8 mouse cellular contexts compared by ENCODE assay signal in the genomic region with DNA sequence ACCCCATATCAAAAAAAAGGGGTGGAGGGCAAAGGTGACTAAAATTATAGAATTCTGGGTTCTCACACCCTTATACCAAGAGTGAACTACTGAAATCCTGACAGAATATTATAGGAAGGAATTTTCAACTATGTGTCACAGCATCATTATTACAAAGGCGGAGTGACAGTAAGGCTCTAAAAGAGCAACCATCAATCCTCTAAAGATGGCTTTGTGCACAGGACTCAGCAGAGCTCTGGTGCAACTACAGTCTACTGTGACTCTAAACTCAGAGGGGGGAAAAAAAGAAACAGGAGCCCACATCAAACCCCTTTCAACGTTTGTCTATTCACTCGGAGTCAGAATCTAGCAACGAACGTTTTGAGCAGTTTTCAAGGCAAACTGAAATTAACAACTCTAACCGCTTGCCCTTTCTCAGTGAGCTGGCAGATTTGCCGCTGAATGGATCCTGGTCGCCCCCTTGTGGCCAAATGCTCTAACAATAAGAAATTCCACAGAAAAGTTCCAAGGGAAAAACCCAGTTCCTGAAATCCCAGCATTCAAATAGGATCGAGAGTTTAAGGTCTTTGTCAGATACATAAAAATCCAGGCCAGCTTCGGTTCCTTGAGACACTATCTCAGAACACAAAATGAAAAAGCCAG. TPM values are rescaled to one million over a fixed set of nuclear protein-coding genes. Genes with fewer than 3 reads are reported as not detected.
DNase-seq lines count a peak whose midpoint lies in the region; ATAC-seq lines count a peak whose summit lies in the region.

No protein-coding gene starts in this region.

- no peak overlapping the region for H3K27ac ChIP-seq in kidney, embryonic 14.5 days (ENCODE audit: low read depth, low read length)
- H3K27ac ChIP-seq in limb, embryonic 13.5 days, result no peak overlapping the region
- no peak overlapping the region for H3K27ac ChIP-seq in midbrain, embryonic 16.5 days (ENCODE audit: low read length)
- H3K27ac ChIP-seq in stomach, embryonic 16.5 days (ENCODE audit: low read length), result no peak overlapping the region

- WGBS in kidney, embryonic 14.5 days, result 15% methylated on average over 10 of the region's 10 CpGs
- 15% methylated on average over 10 of the region's 10 CpGs for WGBS in limb, embryonic 13.5 days
- 11% methylated on average over 10 of the region's 10 CpGs for whole genome bisulfite sequencing in midbrain, embryonic 16.5 days
- WGBS in stomach, embryonic 16.5 days, result 13% methylated on average over 10 of the region's 10 CpGs

- H3K4me3 ChIP-seq in kidney, embryonic 14.5 days (ENCODE audit: low read length), result no peak overlapping the region
- no peak overlapping the region for H3K4me3 ChIP-seq in limb, embryonic 13.5 days
- no peak overlapping the region; the same call in 1 of the 2 replicates for H3K4me3 ChIP-seq in midbrain, embryonic 16.5 days (ENCODE audit: low read depth, low read length)
- 0 out of 2 replicates have a peak overlapping the region, but pooled peaks have one; percentile 11 for H3K4me3 ChIP-seq in stomach, embryonic 16.5 days (replicated peaks; ENCODE audit: low read length)

- no peak for ATAC-seq in kidney, embryonic 14.5 days (ENCODE audit: low FRiP score, low TSS enrichment)
- ATAC-seq in limb, embryonic 13.5 days (ENCODE audit: low FRiP score, low read depth), result no peak
- no peak for ATAC-seq in midbrain, embryonic 16.5 days
- ATAC-seq in stomach, embryonic 16.5 days (ENCODE audit: insufficient read depth, low FRiP score), result no peak

- no peaks in the 10 kb centered on the region for H3K4me1 ChIP-seq in kidney, embryonic 14.5 days (ENCODE audit: control insufficient read depth, insufficient read depth, low read length)
- peaks cover 6% of the 10 kb centered on the region; the same call in 1 of the 2 replicates for H3K4me1 ChIP-seq in limb, embryonic 13.5 days
- H3K4me1 ChIP-seq in midbrain, embryonic 16.5 days (ENCODE audit: control insufficient read depth, insufficient read depth, low read length), result no peaks in the 10 kb centered on the region
- H3K4me1 ChIP-seq in stomach, embryonic 16.5 days (ENCODE audit: control insufficient read depth, insufficient read depth, low read length), result no peaks in the 10 kb centered on the region

- H3K27me3 ChIP-seq in kidney, embryonic 14.5 days (ENCODE audit: control insufficient read depth, insufficient read depth, low read length), result no peaks in the 10 kb centered on the region
- H3K27me3 ChIP-seq in limb, embryonic 13.5 days, result peaks cover 16% of the 10 kb centered on the region; the same call in 1 of the 2 replicates
- no peaks in the 10 kb centered on the region for H3K27me3 ChIP-seq in midbrain, embryonic 16.5 days (ENCODE audit: control insufficient read depth, insufficient read depth, low read depth, low read length)
- no peaks in the 10 kb centered on the region for H3K27me3 ChIP-seq in stomach, embryonic 16.5 days (ENCODE audit: control insufficient read depth, insufficient read depth, low read length)

- no peaks in the 10 kb centered on the region for H3K36me3 ChIP-seq in kidney, embryonic 14.5 days (ENCODE audit: control insufficient read depth, insufficient read depth, low read length)
- no peaks in the 10 kb centered on the region for H3K36me3 ChIP-seq in limb, embryonic 13.5 days
- no peaks in the 10 kb centered on the region for H3K36me3 ChIP-seq in midbrain, embryonic 16.5 days (ENCODE audit: control insufficient read depth, insufficient read depth, low read length)
- H3K36me3 ChIP-seq in stomach, embryonic 16.5 days (ENCODE audit: control insufficient read depth, insufficient read depth, low read length), result no peaks in the 10 kb centered on the region

- H3K9me3 ChIP-seq in kidney, embryonic 14.5 days (ENCODE audit: control insufficient read depth, low read length), result no peaks in the 10 kb centered on the region
- no peaks in the 10 kb centered on the region for H3K9me3 ChIP-seq in limb, embryonic 13.5 days
- H3K9me3 ChIP-seq in midbrain, embryonic 16.5 days (replicated peaks; ENCODE audit: control insufficient read depth, low read length, poor library complexity, severe bottlenecking), result no peaks in the 10 kb centered on the region
- H3K9me3 ChIP-seq in stomach, embryonic 16.5 days (replicated peaks; ENCODE audit: control insufficient read depth, low read length), result no peaks in the 10 kb centered on the region

- H3K4me2 ChIP-seq in kidney, embryonic 14.5 days (replicated peaks; ENCODE audit: low read depth, low read length), result no peak overlapping the region
- H3K4me2 ChIP-seq in limb, embryonic 13.5 days (replicated peaks), result peak overlapping the region; percentile 42
- H3K4me2 ChIP-seq in midbrain, embryonic 16.5 days (ENCODE audit: low read length), result peak overlapping the region; percentile 43
- H3K4me2 ChIP-seq in stomach, embryonic 16.5 days (ENCODE audit: low read depth, low read length), result peak overlapping the region; percentile 45

- DNase-seq in kidney, adult 11 months, result peak; percentile 36
- DNase-seq in embryo, embryonic 10.5 days (ENCODE audit: low spot score), result peak; percentile 90
- peak; percentile 51 for DNase-seq in gastrocnemius, postnatal 25 days
- DNase-seq in kidney, adult 9 months, result peak; percentile 74

- no peak overlapping the region for H3K9ac ChIP-seq in kidney, embryonic 14.5 days (ENCODE audit: low read depth, low read length)
- H3K9ac ChIP-seq in limb, embryonic 13.5 days, result no peak overlapping the region
- H3K9ac ChIP-seq in midbrain, embryonic 16.5 days (ENCODE audit: low read depth, low read length), result no peak overlapping the region; the same call in 1 of the 2 replicates
- H3K9ac ChIP-seq in stomach, embryonic 16.5 days (ENCODE audit: low read length), result no peak overlapping the region

RNA-seq across cellular contexts. Expression of a gene that starts 18.5 kb away (rescaled TPM):
- polyA plus RNA-seq in kidney, embryonic 14.5 days (2014; fragmentation: Nextera tagmentation; extraction: Ambion mirVana), result 1.1 and 1.4 TPM in 2 replicates
- total RNA-seq in gastrocnemius, postnatal 25 days (2021), result under 1 TPM; 0.46 to 0.49 TPM
- 0.88 and 1.2 TPM in 2 replicates for polyA plus RNA-seq in limb, embryonic 13.5 days (2015; fragmentation: Nextera tagmentation; extraction: Ambion mirVana)
- 0.14 and 0.30 TPM in 2 replicates for polyA plus RNA-seq in midbrain, embryonic 16.5 days (2015; fragmentation: Nextera tagmentation; extraction: Ambion mirVana)
- 0.22 and 0.35 TPM in 2 replicates for polyA plus RNA-seq in stomach, embryonic 16.5 days (2015; fragmentation: Nextera tagmentation; extraction: Ambion mirVana)

Comparison
In these comparisons a context has a peak if more than half of its experiments do, and no peak if none do; other contexts are left out.
1. DNase-seq: peak in every context shown above with its lines; median percentile 90 in embryo, embryonic 10.5 days; 74 in kidney, adult 9 months; 51 in gastrocnemius, postnatal 25 days; 36 in kidney, adult 11 months.